ENCODE assay signal across 16 mouse cellular contexts in the genomic region with DNA sequence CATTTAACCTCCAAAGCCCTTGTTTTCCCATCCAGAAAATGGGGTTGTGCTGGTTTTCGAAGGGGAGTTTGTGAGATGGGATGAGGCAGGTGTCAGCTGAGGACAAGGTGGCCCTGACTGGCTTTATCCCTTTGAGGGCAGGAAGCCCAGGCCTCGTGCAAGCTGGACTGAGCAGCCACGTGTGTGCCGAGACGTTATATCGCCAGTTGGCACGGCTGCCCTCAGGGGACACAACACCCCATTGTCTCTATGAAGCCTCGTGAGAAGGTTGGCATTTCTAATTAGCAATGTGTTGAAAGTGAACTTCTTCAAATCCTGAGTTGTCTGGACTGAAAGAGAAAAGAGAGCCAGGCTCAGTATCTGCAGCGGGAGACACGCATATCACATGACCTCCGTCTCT. TPM values are rescaled to one million over a fixed set of nuclear protein-coding genes. Genes with fewer than 3 reads are reported as not detected.
DNase-seq lines count a peak whose midpoint lies in the region.
"Had no signal": no experiment of that assay in that cellular context is flagged by ENCODE, and none has a peak within 500 bp of the region (broad histone marks: within the 10 kb centered on the region; RNA-seq: fewer than 3 reads in every experiment).

No protein-coding gene starts in this region.

- intact Hi-C loops in left cerebral cortex, postnatal 4 days (cut with DNase I), result no loop called here
- intact Hi-C loops in left cerebral cortex, postnatal 36 days (cut with DNase I), result no loop called here

- DNase-seq in cerebellum, postnatal 10 days, result peak; percentile 61 to 69
- DNase-seq in cerebellum, adult 11-12 months, result no peak
- DNase-seq in left cerebral cortex, postnatal 4 days, result peak; percentile 46
- DNase-seq in left cerebral cortex, postnatal 36 days (ENCODE audit: low spot score in 2 of 2), result no peak
- peak; percentile 50 to 60 for DNase-seq in right cerebral cortex, postnatal 10 days (ENCODE audit: low spot score in 2 of 2)
- no peak for DNase-seq in right cerebral cortex, adult 18-20 months
- DNase-seq in kidney, adult 9 months, result no peak
- DNase-seq: adrenal gland, adult 8-10 months; cerebellum, adult 11 months; gastrocnemius, postnatal 14 days; kidney, postnatal 14 days; layer of hippocampus, adult 9-11 months; lung, embryonic 14.5 days; lung, postnatal 14 days; thymus, adult 18-20 months; thymus, postnatal 25 days had no signal

RNA-seq across cellular contexts. Expression of a gene that starts 37.6 kb away (rescaled TPM):
- 10 to 100 TPM in 1 of 2 experiments, 1 to 10 TPM in 1; 9.3 to 13.1 TPM for total RNA-seq in left cerebral cortex, postnatal 4 days (2021)
- total RNA-seq in left cerebral cortex, postnatal 36 days (2021), result 10 to 100 TPM; 11.0 to 18.6 TPM

Comparison
In these comparisons a context has a peak if more than half of its experiments do, and no peak if none do; other contexts are left out.
1. DNase-seq: peak in cerebellum, postnatal 10 days (2 of 2), left cerebral cortex, postnatal 4 days (single experiment) and right cerebral cortex, postnatal 10 days (2 of 2); none in cerebellum, adult 11-12 months (single experiment), left cerebral cortex, postnatal 36 days (0 of 2), right cerebral cortex, adult 18-20 months (single experiment) and kidney, adult 9 months (single experiment).